Mouse (Mus musculus): ENCODE data around the gene Ccn1.
A peak's percentile ranks its signal among the peaks of the same experiment; 100 is the strongest.

Ccn1 gene

GRCm38 (mm10) chr3:145614362-145615115 lies 35.2 kb downstream of the Ccn1 start:
- DNase-seq: peak; percentile 71

DNA sequence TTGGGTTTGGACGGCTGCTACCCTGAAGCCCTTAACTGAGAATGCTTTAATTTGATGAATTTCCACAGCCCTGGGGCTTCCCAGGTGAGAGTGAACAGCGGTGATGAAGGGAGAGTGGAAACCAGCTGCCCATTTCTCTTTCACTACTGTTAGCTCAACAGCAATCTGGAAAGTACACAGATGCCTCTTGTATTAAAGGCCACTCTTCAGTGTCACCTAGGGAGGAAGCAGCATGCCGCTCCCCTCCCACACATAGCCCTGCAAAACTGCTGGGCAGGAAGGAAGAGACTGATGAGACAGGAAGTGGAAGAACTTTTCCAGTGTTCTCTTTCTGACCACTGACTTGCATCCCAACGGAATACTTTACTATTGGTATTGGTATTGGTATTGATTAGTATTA lies 36.5 kb downstream of the Ccn1 start:
- DNase-seq: no peak

- DNase-seq: peak; percentile 42
Measured at GRCm38 (mm10) chr3:145612662-145613061, 37.1 kb downstream of the Ccn1 start.

GRCm38 (mm10) chr3:145608320-145608719 lies 41.5 kb downstream of the Ccn1 start:
- DNase-seq: no peak

DNA sequence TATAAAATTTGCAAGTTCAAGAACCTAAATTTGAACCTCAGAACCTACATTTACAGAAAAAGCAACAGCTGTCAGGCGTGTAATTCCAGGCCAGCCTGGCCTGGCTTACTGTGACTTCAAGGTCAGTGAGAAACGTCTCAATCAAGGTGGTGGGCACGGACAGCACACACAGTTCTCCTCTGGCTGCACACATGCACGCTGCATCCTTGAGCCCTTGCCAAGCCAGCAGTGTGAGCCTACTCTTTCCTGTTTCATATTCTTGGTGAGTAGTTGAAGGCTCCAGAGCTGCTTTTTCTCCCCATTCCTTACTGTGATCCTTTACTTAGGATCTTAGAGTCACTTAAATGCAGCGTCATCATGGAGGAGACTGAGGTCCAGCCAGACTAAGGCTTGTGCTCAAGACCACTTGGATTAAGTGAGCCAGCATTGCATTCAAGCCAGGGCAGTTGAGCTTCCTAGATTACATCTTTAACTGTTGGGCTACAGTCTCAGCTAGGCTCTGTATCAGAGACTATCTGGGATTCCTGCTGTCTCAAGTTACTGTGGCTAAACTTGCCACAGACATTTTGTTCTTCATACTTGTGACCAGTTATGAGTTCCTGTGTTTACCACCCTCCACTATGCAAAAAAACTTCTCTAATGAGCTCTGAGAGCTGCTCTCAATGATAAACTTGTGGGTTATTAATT lies 44.2 kb downstream of the Ccn1 start:
- no peak for DNase-seq

DNA sequence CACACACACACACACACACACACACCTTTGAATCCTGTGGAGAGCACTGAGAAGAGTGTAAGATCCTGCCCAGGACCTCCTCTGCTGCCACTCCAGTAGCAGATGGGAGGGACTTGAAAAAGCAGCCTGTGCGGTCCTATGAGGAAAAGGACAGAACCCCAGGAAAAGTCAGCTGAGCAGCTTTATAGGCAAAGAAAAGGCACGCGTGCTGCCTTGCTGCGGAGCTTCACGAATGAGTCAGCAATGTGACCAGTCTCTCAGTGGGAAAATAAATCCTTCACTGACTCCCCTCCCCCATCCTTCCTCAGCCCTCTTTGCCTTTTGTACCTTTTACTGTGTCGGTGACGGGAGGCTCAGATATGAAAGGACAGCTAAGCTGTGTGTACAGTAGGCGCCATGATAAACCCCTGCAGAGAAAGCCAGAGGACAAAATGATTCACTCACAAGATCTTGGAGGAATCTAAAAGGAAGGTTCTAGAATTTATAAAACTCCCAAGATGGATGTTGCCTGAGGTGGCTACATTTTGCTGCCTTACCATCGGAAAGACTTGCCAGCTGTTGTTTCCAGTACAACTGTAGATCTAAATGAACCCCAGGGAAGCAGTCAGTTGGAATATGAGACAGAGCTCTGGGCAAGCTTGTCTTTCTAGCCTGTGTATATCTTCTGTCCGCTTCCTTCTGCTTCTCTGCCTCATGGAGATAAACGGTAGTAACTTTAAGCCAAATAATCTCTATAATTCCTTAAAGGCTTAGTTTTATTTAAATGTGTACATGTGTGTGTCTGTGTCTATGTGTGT lies 47.2 kb downstream of the Ccn1 start:
- no peak for DNase-seq

DNA sequence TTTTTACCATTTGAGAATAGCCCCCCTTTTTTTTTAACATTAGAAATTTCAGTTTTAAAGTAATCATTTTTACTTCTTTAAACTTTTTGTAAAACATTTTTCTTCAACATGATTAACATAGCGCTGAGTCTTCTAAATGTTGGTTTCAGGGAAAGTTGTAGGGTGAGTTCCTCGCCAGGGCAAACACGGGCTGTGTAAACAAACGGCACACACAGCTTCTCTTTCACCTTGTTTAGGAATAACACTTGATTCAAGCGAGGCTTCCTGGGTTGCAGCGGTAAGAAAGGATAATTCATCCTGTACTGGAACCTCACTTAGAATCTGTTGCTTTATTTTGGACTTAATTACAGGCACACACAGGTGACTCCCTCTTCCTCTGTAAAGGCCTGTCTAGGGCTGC lies 48.4 kb downstream of the Ccn1 start:
- DNase-seq: no peak

GRCm38 (mm10) chr3:145600801-145601200 lies 49.0 kb downstream of the Ccn1 start:
- no peak for DNase-seq

DNA sequence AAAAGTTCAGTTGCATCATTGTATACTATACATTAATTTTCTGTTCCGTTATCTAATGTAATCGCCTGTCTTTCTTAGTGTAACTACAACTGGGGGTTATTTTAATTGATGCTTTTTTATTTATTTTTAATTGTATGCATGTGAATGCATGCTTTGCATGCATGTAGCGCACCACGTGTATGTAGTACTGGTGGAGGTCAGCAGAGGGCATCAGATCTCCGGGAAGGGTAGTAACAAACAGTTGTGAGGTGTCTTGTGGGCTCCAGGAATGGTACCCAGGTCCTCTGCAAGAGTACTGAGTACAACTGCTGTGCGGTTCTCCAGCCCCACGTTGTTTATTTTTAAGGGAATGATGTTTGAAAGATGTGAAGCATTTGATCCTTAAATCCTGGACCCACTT lies 50.7 kb downstream of the Ccn1 start:
- DNase-seq: no peak
